Mouse (Mus musculus) midbrain, embryonic 15.5 days (tissue): Measurements from ENCODE around the gene Epb41l5. TPM values are rescaled to one million over a fixed set of nuclear protein-coding genes. Genes with fewer than 3 reads are reported as not detected.

ENCODE experiments used
- ATAC-seq: fragments of 200-750 bp; cut with Nextera tagmentation; replicated peaks from 2 replicates; pipeline ENCODE4 v1.8.0; 2017; ENCODE audit warnings: moderate TSS enrichment
- H3K27ac ChIP-seq: fragments of 300-500 bp; sonication (generic); 2 replicates; pipeline ENCODE4 v1.5.1; 2015; ENCODE audit warnings: mild to moderate bottlenecking, inconsistent platforms
- H3K27me3 ChIP-seq: fragments of 300-500 bp; sonication (generic); replicated peaks from 2 replicates; pipeline ENCODE4 v1.6.1; 2015; ENCODE audit warnings: inconsistent platforms
- H3K36me3 ChIP-seq: fragments of 300-500 bp; sonication (generic); replicated peaks from 2 replicates; pipeline ENCODE4 v1.6.1; 2015; ENCODE audit warnings: inconsistent platforms
- H3K4me1 ChIP-seq: fragments of 300-500 bp; sonication (generic); 2 replicates; pipeline ENCODE4 v1.6.1; 2015; ENCODE audit warnings: inconsistent platforms
- H3K4me2 ChIP-seq: fragments of 300-500 bp; sonication (generic); 2 replicates; pipeline ENCODE4 v1.6.1; 2015; ENCODE audit warnings: inconsistent platforms, mild to moderate bottlenecking, moderate library complexity
- H3K4me3 ChIP-seq: fragments of 300-500 bp; sonication (generic); 2 replicates; pipeline ENCODE4 v1.5.1; 2015; ENCODE audit warnings: mild to moderate bottlenecking, inconsistent platforms
- H3K9ac ChIP-seq: fragments of 300-500 bp; sonication (generic); 2 replicates; pipeline ENCODE4 v1.6.1; 2015; ENCODE audit warnings: mild to moderate bottlenecking, inconsistent platforms
- H3K9me3 ChIP-seq: fragments of 300-500 bp; sonication (generic); 2 replicates; pipeline ENCODE4 v1.6.1; 2016; ENCODE audit warnings: inconsistent platforms
- WGBS: fragments of 180-500 bp; shearing (Covaris S2); methylation state at CpG from one replicate; pipeline ENCODE4 v1.1.7; 2015; ENCODE audit warnings: mixed read lengths; 5-methylcytosine and 5-hydroxymethylcytosine counted together
- polyA plus RNA-seq: library from polyadenylated mRNA; unstranded; fragments of >200 nt; fragmentation: Nextera tagmentation; extraction: Ambion mirVana; gene quantifications from 2 replicates; pipeline ENCODE4 v1.2.1, GENCODE M21; 2015

The Epb41l5 gene
- polyA plus RNA-seq, 1 experiment from 2014 or later = 20.2 TPM

- Histone ChIP-seq H3K4me2 (no peak overlapping the region), H3K4me1 (no peaks in the 10 kb centered on the region), H3K4me3 (no peak overlapping the region), H3K27ac (no peak overlapping the region), H3K9me3 (no peaks in the 10 kb centered on the region), H3K27me3 (no peaks in the 10 kb centered on the region), H3K36me3 (no peaks in the 10 kb centered on the region), H3K9ac (no peak overlapping the region)
- ATAC-seq = no peak
These were observed 7.5 kb downstream of the Epb41l5 start for GRCm38 (mm10) chr1:119641090-119641812.

- ATAC-seq = no peak
- H3K4me2 ChIP-seq = no peak overlapping the region
These were observed 8.8 kb downstream of the Epb41l5 start for GRCm38 (mm10) chr1:119640006-119640405.

GRCm38 (mm10) chr1:119637188-119638023, 11.4 kb downstream of the Epb41l5 start:
- Histone ChIP-seq H3K9me3 (no peaks in the 10 kb centered on the region), H3K27ac (no peak overlapping the region), H3K27me3 (no peaks in the 10 kb centered on the region), H3K36me3 (no peaks in the 10 kb centered on the region), H3K4me2 (no peak overlapping the region), H3K4me1 (no peaks in the 10 kb centered on the region), H3K9ac (no peak overlapping the region), H3K4me3 (no peak overlapping the region)
- ATAC-seq = no peak
- 94% methylated on average over 6 of the region's 6 CpGs for WGBS

More at GRCm38 (mm10) chr1:119640006-119640405, 8.8 kb downstream of the Epb41l5 start:
- WGBS = 85% methylated on average over 2 of the region's 2 CpGs
- Histone ChIP-seq H3K4me3 (no peak overlapping the region), H3K4me1 (no peaks in the 10 kb centered on the region), H3K27me3 (no peaks in the 10 kb centered on the region), H3K9me3 (no peaks in the 10 kb centered on the region), H3K9ac (no peak overlapping the region), H3K27ac (no peak overlapping the region), H3K36me3 (no peaks in the 10 kb centered on the region)

- Histone ChIP-seq H3K4me1 (no peaks in the 10 kb centered on the region), H3K9ac (no peak overlapping the region), H3K9me3 (no peaks in the 10 kb centered on the region), H3K4me3 (no peak overlapping the region), H3K27me3 (no peaks in the 10 kb centered on the region), H3K36me3 (no peaks in the 10 kb centered on the region), H3K4me2 (no peak overlapping the region), H3K27ac (no peak overlapping the region)
- no peak for ATAC-seq
- 37% methylated on average over 3 of the region's 3 CpGs for WGBS
These were observed 14.1 kb downstream of the Epb41l5 start for GRCm38 (mm10) chr1:119634746-119635145.

GRCm38 (mm10) chr1:119630428-119630827, 18.4 kb downstream of the Epb41l5 start:
- Histone ChIP-seq H3K9me3 (no peaks in the 10 kb centered on the region), H3K4me3 (no peak overlapping the region), H3K27me3 (no peaks in the 10 kb centered on the region), H3K27ac (no peak overlapping the region), H3K4me2 (no peak overlapping the region), H3K9ac (no peak overlapping the region), H3K4me1 (no peaks in the 10 kb centered on the region), H3K36me3 (no peaks in the 10 kb centered on the region)
- 74% methylated on average over 1 of the region's 1 CpGs for WGBS
- ATAC-seq = no peak

- Histone ChIP-seq H3K4me2 (no peak overlapping the region), H3K4me1 (no peaks in the 10 kb centered on the region), H3K27ac (no peak overlapping the region), H3K27me3 (no peaks in the 10 kb centered on the region), H3K36me3 (no peaks in the 10 kb centered on the region), H3K9me3 (no peaks in the 10 kb centered on the region), H3K4me3 (no peak overlapping the region), H3K9ac (no peak overlapping the region)
- no peak for ATAC-seq
- 93% methylated on average over 4 of the region's 4 CpGs for WGBS
These were observed 22.0 kb downstream of the Epb41l5 start for GRCm38 (mm10) chr1:119626837-119627236.

- Histone ChIP-seq H3K27me3 (no peaks in the 10 kb centered on the region), H3K36me3 (no peaks in the 10 kb centered on the region), H3K4me1 (no peaks in the 10 kb centered on the region), H3K9ac (no peak overlapping the region), H3K9me3 (no peaks in the 10 kb centered on the region), H3K4me2 (no peak overlapping the region), H3K4me3 (no peak overlapping the region), H3K27ac (no peak overlapping the region)
- 55% methylated on average over 2 of the region's 2 CpGs for WGBS
- no peak for ATAC-seq
These were observed 24.4 kb downstream of the Epb41l5 start for GRCm38 (mm10) chr1:119624444-119624843.

- H3K4me3 ChIP-seq = no peak overlapping the region
- ATAC-seq = no peak
- H3K4me1 ChIP-seq = no peaks in the 10 kb centered on the region
- no peaks in the 10 kb centered on the region for H3K36me3 ChIP-seq
- H3K27me3 ChIP-seq = no peaks in the 10 kb centered on the region
- H3K27ac ChIP-seq = no peak overlapping the region
- no peak overlapping the region for H3K9ac ChIP-seq
- no peaks in the 10 kb centered on the region for H3K9me3 ChIP-seq
- H3K4me2 ChIP-seq = no peak overlapping the region
- WGBS = 84% methylated on average over 3 of the region's 3 CpGs
These were observed 43.4 kb downstream of the Epb41l5 start for GRCm38 (mm10) chr1:119605396-119605795.

GRCm38 (mm10) chr1:119602448-119602847, 46.4 kb downstream of the Epb41l5 start:
- H3K4me2 ChIP-seq = no peak overlapping the region
- H3K27me3 ChIP-seq = no peaks in the 10 kb centered on the region
- no peak for ATAC-seq
- 97% methylated on average over 12 of the region's 12 CpGs for WGBS
- no peak overlapping the region for H3K4me3 ChIP-seq
- H3K4me1 ChIP-seq = no peaks in the 10 kb centered on the region
- no peak overlapping the region for H3K27ac ChIP-seq
- no peaks in the 10 kb centered on the region for H3K36me3 ChIP-seq
- H3K9ac ChIP-seq = no peak overlapping the region
- no peaks in the 10 kb centered on the region for H3K9me3 ChIP-seq

- Histone ChIP-seq H3K27me3 (no peaks in the 10 kb centered on the region), H3K36me3 (no peaks in the 10 kb centered on the region), H3K9me3 (no peaks in the 10 kb centered on the region), H3K4me3 (no peak overlapping the region), H3K27ac (no peak overlapping the region), H3K4me1 (no peaks in the 10 kb centered on the region), H3K9ac (no peak overlapping the region), H3K4me2 (no peak overlapping the region)
- WGBS = 96% methylated on average over 6 of the region's 6 CpGs
- ATAC-seq = no peak
These were observed 49.9 kb downstream of the Epb41l5 start for GRCm38 (mm10) chr1:119598855-119599254.

- WGBS = 79% methylated on average over 3 of the region's 3 CpGs
- Histone ChIP-seq H3K4me1 (no peaks in the 10 kb centered on the region), H3K4me2 (no peak overlapping the region), H3K27me3 (no peaks in the 10 kb centered on the region), H3K27ac (no peak overlapping the region), H3K4me3 (no peak overlapping the region), H3K9ac (no peak overlapping the region), H3K36me3 (no peaks in the 10 kb centered on the region), H3K9me3 (no peaks in the 10 kb centered on the region)
- no peak for ATAC-seq
These were observed 51.8 kb downstream of the Epb41l5 start for GRCm38 (mm10) chr1:119596954-119597480.

- Histone ChIP-seq H3K27ac (no peak overlapping the region), H3K9ac (no peak overlapping the region), H3K4me1 (no peaks in the 10 kb centered on the region), H3K27me3 (no peaks in the 10 kb centered on the region), H3K36me3 (no peaks in the 10 kb centered on the region), H3K4me3 (no peak overlapping the region), H3K9me3 (no peaks in the 10 kb centered on the region), H3K4me2 (no peak overlapping the region)
- no peak for ATAC-seq
- 97% methylated on average over 2 of the region's 2 CpGs for WGBS
These were observed 58.8 kb downstream of the Epb41l5 start for GRCm38 (mm10) chr1:119590041-119590440.
